Mouse (Mus musculus) cerebellum, postnatal 4 days (tissue): Measurements from ENCODE around the gene Yipf2.
"Not testable (repeated sequence)": the region's sequence is repeated elsewhere in the genome, so short reads cannot be mapped to it uniquely, and the experiment has no call there.

Source experiments
- DNase-seq, 2 experiments: peaks; one replicate each; pipeline ENCODE4 v3.0.0; 2022; ENCODE audit warnings: low spot score in 2 of 2, mixed read lengths in 1 of 2

The Yipf2 gene

GRCm38 (mm10) chr9:21557556-21557955 is 35.1 kb downstream of the Yipf2 start:
- no peak for DNase-seq

- no peak for DNase-seq
These were observed 35.6 kb downstream of the Yipf2 start for GRCm38 (mm10) chr9:21556996-21557395.

GRCm38 (mm10) chr9:21555198-21555742 is 37.4 kb downstream of the Yipf2 start:
- DNase-seq, result no peak

DNA sequence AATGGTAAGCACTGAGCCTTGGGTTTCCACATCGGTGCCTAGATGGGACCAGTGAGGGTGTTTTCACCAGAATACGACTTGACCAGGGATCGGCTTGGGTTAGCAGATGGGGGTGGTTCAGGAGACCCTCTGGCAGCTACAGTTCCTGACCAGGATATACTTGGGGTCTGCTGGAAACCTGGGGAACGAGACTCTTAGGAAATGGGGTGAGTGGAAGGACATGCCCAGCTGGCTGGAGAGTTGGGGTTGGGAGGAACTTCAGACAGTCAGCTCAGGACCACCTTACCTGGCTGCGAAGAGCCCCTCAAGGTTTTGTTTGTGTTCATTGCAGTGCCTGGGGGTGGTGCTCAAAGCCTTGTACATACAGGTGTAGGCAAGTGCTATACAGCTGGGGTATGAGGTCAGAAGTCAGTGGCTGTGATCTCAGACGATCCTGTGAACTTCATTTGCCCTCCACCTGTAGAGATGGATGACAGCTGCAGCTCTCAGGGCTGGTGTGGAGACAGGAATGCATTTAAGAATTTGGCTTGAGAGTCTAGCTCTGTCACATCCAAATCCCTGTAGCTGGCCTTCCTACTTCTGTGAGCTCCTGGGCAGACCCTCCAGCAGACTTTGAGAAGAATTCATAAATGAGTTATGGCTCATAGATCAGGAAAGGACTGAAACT is 38.9 kb downstream of the Yipf2 start:
- no peak for DNase-seq

- DNase-seq, result no peak
These were observed 41.6 kb downstream of the Yipf2 start for GRCm38 (mm10) chr9:21551049-21551448.

DNA sequence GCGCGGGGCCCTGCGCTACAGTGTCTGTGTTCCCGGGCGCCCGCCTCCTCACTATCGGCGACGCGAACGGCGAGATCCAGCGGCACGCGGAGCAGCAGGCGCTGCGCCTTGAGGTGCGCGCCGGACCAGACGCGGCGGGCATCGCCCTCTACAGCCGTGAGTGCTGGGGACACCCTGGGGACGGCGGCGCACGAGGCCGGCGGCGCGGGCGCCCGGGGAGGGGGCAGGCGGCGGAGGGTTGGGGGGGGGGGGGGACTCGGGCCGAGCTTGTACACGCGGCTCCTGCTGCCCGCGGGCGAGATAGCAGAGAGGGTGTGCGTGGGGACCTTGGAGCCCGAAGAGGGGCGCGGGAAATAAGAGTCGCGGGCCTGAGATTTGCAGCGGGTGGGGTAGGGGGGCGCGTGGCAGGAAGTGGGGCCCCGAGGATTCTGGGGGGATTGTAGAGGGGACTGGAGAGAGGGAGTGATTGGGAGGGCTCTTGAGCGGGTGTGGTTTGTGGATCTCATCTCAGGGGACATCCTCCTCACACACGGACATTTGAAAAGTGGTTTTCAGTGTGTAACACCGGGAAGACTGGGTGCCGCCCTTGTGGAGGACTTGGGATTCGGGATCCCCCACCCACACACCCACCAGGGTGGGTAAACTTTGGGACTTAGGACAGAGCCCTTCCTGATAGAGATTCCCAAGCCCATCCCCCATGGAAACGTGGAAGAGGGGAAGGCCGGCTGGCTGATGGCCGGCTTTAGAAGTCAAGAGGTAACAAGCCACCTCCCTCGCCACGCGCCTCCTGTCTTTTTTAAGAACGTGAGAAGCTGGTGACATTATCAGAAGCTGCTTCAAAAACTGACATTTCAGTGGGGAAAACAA is 45.3 kb downstream of the Yipf2 start:
- DNase-seq, result peak in 1 of 2 experiments; percentile 38

- DNase-seq, result no peak
These were observed 45.9 kb downstream of the Yipf2 start, which contains the start of gene Carm1 for GRCm38 (mm10) chr9:21546789-21547074. Gene Carm1, plus strand, starts transcription at chr9:21546894.

DNA sequence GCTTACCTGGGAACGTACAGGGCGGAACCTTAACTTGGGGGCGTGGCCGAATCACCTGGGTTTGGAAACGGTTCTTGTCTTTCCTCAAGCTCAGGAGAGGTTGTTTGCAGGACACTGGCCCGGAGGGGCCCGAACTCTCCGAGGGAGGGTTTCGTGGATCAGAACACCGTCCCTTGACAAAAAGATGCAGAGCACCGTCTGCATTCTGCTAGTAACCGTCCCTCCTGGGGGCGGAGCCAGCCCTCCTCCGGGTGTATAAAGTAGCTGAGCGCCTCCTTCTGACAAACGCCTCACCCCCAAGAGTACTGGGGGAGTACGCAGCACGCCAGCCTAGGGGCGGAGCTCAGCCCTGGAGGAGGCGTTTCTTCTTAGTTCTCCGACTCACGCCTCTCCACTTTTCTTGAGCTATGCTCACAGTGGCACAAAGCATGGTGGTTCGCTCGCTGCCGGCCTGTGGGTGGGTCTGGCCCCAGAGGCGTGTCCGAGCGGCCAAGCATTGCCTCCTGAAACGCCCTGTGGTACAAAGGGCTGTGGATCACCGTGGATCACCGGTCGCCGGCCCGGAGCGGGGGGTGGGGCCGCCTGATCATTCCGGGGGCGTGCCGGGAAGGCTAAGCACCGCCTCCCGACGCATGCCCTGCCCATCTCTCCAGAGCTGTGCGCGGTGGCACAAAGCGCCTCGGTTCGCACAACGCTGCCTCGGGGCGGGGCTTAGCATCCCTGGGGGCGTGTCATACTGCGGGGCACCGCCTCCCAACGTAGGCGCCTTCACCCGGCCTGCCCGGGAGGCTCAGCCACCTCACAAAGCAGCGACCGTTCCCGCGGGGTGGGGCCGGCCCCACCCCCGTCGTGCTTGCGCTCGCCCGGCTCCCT is 46.5 kb downstream of the Yipf2 start:
- DNase-seq, result peak; percentile 99

DNA sequence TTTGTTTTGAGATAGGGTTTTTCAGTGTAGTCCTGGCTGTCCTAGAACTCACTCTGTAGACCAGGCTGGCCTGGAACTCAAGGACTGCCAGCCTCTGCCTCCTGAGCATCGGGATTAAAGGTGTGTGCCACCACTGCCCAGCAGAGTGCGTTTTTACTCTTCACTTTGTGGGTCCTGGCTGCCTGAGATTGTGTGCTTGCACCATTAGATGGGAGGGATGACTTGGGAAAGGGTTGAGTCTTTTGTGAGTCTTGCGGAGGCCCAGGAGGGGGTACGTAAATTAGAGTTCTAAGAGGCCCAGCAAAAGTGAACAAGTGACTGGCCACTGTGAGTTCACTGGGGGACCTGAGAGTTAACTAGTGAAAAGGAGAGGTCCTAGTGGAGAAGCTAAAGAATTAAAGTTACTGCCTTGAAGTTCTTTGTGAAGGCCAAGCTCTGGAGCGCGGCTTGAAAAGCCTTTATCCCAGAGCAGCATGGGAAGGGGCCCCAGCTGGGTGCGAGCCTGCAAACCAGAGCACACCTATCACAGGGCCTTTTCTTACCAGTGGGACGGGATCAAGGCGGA is 47.2 kb downstream of the Yipf2 start:
- DNase-seq, result no peak

DNA sequence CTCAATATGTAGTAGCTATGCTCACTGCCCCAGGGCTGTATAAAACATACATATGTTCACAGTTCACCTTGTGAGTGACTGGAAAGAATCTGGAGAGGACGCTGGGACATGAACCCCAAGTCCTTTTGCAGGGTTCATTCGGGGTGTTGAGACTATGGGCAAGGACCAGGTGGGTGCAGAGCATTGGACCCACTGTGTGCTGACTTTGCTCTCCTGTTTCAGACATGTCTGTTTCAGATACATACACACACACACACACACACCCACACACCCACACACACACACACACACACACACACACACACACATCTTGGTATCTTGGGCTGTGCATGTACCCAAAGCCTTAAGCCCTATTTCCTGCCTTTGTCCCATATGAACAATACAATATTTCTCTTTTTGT is 50.6 kb downstream of the Yipf2 start:
- DNase-seq, result not testable (repeated sequence)

- no peak for DNase-seq
These were observed 52.5 kb downstream of the Yipf2 start for GRCm38 (mm10) chr9:21539981-21540753.
